Mouse (Mus musculus): ENCODE measurements around the gene Tlr6.

Gene Tlr6

DNA sequence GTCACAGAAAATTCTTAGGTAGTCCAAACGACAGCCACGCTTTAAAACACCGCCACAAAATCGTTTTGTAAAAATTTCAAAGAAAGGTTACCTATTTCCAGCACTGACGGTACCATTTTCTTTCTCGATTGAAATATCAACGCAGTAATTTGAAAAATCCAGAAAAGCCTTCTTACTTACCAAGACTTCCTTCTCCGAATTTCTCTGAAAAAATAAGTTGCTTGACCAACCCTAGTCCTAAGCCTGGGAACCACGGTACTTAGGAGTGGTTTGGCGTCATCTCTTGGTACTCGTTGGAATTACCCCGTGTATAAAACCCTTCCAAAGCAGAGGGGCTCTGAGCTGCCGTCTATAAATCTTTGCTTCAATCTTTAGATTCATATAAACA lies at the start of gene Tlr6:
TSS of gene Tlr6 (minus strand) at position 255 of the 388 bp plus-strand sequence.
- no peak for DNase-seq (ENCODE audit: low read depth, low spot score)

- DNase-seq (ENCODE audit: low read depth, low spot score): peak; percentile 19
Observed at GRCm38 (mm10) chr5:65006011-65006491, 46.2 kb upstream of the Tlr6 start.

DNA sequence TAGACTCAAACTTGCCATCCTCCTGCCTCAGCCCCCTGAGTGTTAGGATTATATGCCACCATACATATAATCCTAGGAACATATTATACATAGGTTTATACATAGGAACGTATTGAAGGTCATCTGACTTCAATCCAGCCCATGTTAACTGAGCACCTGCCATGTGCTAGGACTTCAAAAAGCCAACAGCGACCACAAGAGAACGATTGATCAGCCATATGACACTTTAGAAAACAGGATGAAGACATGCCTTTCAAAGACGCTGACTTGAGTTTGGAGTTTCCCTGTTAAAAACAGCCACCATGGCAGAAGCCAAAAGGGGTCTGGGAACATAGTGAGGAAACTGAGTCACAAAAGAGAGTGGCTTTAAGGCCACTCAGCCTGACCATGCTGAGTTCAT lies 45.4 kb upstream of the Tlr6 start:
- no peak for DNase-seq (ENCODE audit: low read depth, low spot score)

DNA sequence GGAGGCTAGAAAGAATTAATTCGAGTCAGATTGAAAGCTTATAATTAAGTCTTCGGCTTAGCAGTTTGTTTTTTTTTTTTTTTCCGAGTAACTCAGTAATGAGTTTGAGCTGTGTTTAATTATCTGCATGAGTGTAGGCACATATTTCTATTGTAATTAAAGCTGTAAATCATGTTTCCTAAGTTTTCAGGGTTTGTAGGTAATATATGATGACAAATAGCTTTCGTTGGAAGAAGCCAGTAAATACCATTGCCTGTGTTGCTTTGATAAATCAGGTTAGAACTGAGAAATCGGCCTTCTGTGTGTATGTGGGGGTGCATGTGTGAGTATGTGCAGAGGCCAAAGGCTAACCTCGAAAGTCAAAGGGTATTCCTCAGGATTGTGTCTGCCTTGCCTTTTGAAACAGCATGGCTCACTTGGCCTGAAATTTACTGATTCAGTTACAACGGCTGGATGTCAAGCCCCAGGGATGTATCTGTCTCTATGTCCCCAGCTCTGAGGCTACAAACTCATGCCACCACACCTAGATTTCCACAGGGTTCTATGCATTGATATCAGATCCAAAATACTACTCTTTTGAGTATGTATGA lies 44.1 kb upstream of the Tlr6 start:
- DNase-seq (ENCODE audit: low read depth, low spot score): no peak

DNA sequence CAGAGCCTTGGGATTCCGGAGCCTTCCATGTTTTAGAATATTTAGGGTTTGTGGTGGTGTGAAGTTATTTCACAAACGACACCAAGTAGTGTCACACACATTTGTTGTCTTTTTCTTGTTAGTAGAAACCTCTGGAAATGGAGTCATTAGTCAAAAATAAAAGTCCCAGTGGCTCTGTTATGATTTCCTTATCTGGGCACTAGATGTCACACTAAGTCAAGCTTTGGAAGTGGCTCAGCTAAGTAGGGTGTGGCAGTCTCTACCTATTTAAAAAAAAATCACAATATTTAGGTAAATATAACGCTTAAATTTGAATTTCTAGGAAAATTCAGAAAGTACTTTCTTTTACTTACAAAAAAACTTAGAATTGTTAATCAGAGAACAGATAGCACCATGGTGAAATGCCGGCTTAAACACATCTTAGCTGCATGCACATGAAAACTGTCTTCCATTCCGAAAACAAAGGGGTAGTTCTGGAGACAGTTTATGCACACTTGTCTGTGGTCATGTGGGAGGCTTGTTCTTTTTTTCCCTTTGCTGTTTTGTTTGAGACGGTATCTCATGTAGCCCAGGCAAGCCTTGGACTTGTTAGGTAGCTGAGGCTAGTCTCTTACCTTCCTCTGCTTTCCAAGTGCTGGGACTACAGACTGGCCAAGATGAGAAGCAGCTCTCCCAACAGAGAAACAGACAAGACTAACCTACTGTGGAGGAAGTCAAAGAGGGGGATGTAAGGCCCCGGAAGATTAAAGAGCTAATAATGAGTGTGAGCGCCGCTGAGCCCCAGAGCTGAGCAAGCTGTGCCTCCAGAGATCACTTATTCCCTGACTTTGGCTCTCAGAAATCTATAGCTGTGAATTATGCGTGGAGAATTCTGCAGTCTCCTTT lies 43.3 kb upstream of the Tlr6 start:
- peak; percentile 32 for DNase-seq (ENCODE audit: low read depth, low spot score)

DNA sequence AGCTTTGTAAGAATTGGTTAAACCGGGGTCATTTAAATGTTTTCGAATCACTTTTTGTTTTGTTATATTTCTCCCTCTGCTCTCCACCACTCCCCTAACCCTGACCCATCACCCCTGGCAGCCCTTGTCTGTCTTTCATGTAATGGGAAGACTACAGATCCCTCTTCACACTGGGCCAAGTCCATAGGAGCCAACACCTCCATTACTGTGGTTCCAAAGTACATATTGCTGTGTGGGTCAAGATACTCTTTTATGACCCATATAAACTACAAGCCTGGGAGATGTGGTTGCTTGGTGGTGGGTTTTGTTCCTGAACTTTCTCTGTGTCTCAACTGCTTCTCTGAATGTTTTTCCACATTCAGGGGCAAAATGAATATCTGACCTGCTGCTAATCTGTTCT lies 35.5 kb upstream of the Tlr6 start:
- DNase-seq (ENCODE audit: low read depth, low spot score): no peak

GRCm38 (mm10) chr5:64992540-64992939 lies 32.6 kb upstream of the Tlr6 start:
- peak; percentile 38 for DNase-seq (ENCODE audit: low read depth, low spot score)

GRCm38 (mm10) chr5:64989940-64990339 lies 30.0 kb upstream of the Tlr6 start:
- DNase-seq (ENCODE audit: low read depth, low spot score): no peak

DNA sequence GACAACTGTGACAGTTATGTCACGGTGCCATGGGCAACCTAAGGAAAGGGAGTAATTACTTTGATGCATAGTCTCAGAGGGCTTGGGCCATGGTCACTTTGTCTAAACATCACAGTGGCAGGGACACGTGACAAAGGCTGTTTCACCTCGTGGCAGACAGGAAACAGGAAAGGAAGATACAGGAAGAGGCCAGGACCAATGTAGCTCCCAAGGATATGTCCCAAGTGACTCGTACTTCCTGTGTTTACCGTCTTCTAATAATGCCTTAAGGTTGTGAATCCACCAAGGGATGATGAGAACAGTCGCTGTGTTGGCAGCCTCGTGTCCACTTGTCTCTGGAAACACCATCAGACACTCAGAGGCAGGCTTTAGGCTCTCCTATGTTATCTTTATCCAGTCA lies 26.1 kb upstream of the Tlr6 start:
- DNase-seq (ENCODE audit: low read depth, low spot score): no peak

- DNase-seq (ENCODE audit: low read depth, low spot score): no peak
Observed at GRCm38 (mm10) chr5:64977128-64977527, 17.2 kb upstream of the Tlr6 start.

- no peak for DNase-seq (ENCODE audit: low read depth, low spot score)
Observed at GRCm38 (mm10) chr5:64975121-64975520, 15.2 kb upstream of the Tlr6 start.

- DNase-seq (ENCODE audit: low read depth, low spot score): no peak
Observed at GRCm38 (mm10) chr5:64969861-64970771, 10.2 kb upstream of the Tlr6 start, which contains the start of gene Fam114a1. TSS of gene Fam114a1 (plus strand) at chr5:64970071.

DNA sequence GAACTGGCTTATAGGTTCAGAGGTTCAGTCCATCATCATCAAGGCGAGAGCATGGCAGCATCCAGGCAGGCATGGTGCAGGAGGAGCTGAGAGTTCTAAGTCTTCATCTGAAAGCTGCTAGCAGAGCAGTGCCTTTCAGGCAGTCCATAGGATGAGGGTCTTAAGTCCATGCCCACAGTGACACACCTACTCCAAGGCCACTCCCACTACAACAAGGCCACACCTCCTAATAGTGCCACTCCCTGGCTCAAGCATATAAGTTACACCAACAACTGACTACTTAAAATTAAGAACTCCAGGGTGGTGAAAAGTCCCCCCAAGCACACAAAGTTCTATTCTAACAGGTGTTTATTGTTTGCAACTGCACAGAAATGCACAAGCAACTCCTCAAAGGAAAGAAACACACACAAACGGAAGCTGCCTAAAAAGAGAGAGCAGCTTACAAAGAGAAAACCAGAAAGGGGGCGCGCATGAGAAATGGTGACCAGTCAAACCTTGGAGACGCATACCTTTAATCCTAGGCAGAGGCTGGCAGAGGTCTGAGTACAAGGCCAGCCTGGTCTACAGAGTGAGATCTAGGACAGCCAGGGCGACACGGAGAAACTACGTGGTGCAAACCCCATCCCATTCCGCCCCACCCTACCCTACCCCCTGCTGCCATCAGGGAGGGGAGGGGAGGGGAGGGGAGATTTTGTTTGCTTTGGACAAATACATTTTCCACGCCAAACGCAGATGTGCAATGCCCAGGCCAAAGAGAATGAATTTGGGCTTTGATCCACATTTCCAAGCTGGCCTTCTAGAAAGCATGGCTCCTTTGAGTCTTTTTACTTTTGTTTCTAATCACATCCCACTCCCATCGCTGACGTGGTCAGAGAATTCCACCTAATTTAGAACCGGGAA lies 9.3 kb upstream of the Tlr6 start:
- no peak for DNase-seq (ENCODE audit: low read depth, low spot score)

GRCm38 (mm10) chr5:64963735-64964134 lies 3.8 kb upstream of the Tlr6 start:
- DNase-seq (ENCODE audit: low read depth, low spot score): no peak

GRCm38 (mm10) chr5:64963271-64963670 lies 3.4 kb upstream of the Tlr6 start:
- DNase-seq (ENCODE audit: low read depth, low spot score): no peak

- DNase-seq (ENCODE audit: low read depth, low spot score): no peak
Observed at GRCm38 (mm10) chr5:64960857-64961391, 1.0 kb upstream of the Tlr6 start.

- no peak for DNase-seq (ENCODE audit: low read depth, low spot score)
Observed at GRCm38 (mm10) chr5:64958991-64959842, 680 bp downstream of the Tlr6 start.

DNA sequence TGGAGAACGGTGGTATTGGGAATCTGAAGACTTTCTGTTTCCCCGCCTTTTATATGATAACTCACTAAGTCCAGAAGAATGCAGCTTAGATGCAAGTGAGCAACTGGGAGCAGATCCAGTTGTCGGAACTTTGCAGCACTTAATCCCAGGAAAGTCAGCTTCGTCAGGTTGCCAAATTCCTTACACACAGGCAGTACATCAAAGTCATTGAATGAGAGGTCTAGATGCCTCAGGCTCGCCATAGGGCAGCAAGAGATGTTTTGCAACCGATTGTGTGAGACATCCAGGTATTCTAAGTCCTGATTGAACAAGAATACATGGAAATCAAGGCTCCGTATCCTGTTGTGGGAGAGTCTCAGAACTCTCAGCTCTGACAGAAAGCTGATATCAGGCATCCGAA lies 5.0 kb downstream of the Tlr6 start:
- DNase-seq (ENCODE audit: low read depth, low spot score): no peak

DNA sequence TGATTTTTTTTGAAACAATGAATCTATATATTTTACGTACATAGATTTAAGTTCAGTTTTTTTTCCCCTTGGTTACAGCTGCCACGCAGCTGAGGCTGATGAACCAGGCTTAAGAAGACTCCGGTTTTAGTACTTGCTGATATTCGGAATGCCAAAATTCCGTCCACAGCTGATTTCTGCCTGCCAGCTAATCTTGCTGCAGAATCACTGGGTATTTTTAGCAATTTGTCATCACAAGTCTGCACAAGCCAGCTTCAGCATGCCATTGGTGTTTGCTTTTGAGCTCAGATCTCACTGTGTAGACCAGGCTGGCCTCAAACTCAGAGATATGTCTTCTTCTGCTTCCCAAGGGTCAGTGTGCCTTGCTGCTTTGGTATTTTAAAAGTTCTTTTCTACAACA lies 8.4 kb downstream of the Tlr6 start:
- DNase-seq (ENCODE audit: low read depth, low spot score): peak; percentile 58

DNA sequence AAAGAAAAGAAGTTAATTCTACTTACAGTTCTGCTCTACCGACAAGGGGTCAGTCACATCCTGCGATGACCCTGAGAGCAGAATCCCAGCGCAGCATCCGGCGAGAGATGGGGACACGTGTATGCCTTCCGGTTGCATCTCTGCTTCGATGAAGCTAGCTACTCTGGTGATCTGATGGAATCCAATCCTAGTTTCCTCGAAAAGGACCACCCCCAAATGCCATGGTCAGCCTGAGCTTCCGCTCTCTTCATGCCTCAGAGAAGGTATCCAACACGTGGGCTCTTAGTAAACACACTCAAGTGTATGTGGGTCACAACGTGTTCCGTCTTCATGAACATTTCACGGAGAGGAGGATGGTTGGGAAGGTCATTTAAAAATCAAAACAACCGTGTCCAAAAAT lies 27.1 kb downstream of the Tlr6 start:
- no peak for DNase-seq (ENCODE audit: low read depth, low spot score)
